Mouse (Mus musculus): ENCODE measurements around the gene Casp8.

Gene Casp8

DNA sequence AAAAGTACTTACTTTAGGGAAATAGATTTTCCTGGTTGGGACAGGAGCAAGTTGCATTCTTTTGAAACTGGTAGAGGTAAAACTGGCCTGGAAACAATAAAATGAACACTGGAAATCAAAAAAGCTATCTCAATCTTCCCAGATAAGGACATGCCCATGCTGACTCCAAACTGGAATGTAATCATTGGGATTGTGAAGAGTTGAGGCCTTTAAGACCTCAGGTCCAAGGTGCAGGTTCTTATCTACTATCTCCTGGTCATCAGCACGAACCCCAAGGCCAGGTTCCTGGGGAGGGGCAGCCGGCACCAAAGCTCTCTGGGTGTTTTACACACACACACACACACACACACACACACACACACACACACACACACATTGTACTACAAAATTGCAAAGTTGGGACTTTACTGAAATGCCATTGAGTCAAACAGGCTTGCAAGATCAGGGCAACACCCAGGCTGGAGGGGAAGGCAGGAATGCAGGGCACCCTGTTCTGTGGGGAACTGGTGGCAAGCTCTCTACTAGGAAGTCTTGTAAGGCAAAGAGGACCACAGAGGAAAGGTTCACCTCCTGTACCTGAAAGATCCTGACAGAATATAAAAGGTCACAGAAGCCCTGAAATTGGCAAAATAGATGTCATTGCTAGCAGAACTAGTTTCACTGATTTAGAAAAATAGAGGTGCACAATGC, 96.5 kb downstream of the Casp8 start:
- in situ Hi-C loops (cut with MboI, MseI): loop anchor here (5.0 kb wide), 1 partner anchor 64 kb away; no protein-coding TSS in a partner anchor

DNA sequence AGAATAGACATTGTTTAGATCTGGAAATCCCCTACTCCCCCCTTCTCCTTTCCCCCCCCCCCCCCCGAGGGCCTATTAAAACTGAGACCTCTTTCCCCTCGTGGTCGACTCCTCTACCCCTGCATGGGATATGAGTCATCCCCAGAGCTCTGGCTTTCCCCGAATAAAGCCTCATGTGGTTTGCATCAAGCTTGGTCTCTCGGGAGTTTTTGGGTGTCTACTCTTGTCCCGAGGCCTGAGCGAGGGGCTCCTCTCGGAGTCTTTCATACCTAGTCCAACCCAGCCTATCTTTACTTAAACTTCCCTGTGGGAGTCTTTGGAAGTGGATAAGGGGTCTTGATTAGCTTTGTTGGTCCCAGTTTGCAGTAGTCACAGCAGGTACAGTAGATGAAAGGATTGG, 97.2 kb downstream of the Casp8 start:
- in situ Hi-C loops (cut with MboI, MseI): loop anchor here (5.0 kb wide), 1 partner anchor 65 kb away; no protein-coding TSS in a partner anchor

Measured in T-helper 1 cell (primary cell).